Mouse (Mus musculus): ENCODE results near the gene Zscan12. TPM values are rescaled to one million over a fixed set of nuclear protein-coding genes. Genes with fewer than 3 reads are reported as not detected.
"Not testable (repeated sequence)": the region's sequence is repeated elsewhere in the genome, so short reads cannot be mapped to it uniquely, and the experiment has no call there.

Zscan12 gene
- polyA plus RNA-seq, 1 experiment from 2014 or later = 9.9 TPM

GRCm38 (mm10) chr13:21395623-21396022 is 33.0 kb downstream of the Zscan12 start:
- Histone ChIP-seq H3K4me2 (no peak overlapping the region), H3K27ac (ENCODE audit: low read depth, low read length) (no peak overlapping the region), H3K4me1 (ENCODE audit: control insufficient read depth, insufficient read depth, low read length) (no peaks in the 10 kb centered on the region), H3K9me3 (replicated peaks; ENCODE audit: control insufficient read depth, low read length) (no peaks in the 10 kb centered on the region), H3K36me3 (ENCODE audit: control insufficient read depth, insufficient read depth, low read length) (peaks cover 33% of the 10 kb centered on the region), H3K4me3 (ENCODE audit: low read depth, low read length) (no peak overlapping the region), H3K9ac (ENCODE audit: low read depth, low read length) (no peak overlapping the region), H3K27me3 (ENCODE audit: control insufficient read depth, insufficient read depth, low read length) (no peaks in the 10 kb centered on the region)
- ATAC-seq (replicated peaks; ENCODE audit: insufficient number of reproducible peaks, low FRiP score, low TSS enrichment) = no peak
- WGBS (ENCODE audit: insufficient replicate concordance) = 95% methylated on average over 6 of the region's 6 CpGs

DNA sequence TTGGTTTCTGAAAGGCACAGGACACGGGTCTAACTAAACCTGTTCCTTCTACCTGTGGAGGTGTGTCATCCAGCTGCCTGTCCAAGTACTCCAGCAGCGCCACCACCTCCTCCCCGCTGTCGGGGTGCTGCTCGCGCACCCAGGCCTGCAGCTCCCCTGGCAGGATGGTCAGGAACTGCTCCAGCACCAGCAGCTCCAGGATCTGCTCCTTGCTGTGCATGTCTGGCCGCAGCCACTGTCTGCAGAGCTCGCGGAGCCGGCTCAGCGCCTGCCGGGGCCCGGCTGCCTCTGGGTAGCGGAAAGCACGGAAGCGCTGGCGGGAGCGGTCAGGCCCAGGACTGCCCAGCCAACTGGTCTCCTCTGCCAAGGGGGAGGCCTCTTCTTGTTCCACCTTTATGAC is 33.4 kb downstream of the Zscan12 start:
- peaks cover 30% of the 10 kb centered on the region for H3K36me3 ChIP-seq (ENCODE audit: control insufficient read depth, insufficient read depth, low read length)
- not testable (repeated sequence) for H3K9me3 ChIP-seq (replicated peaks; ENCODE audit: control insufficient read depth, low read length); H3K27me3 ChIP-seq (ENCODE audit: control insufficient read depth, insufficient read depth, low read length); H3K4me1 ChIP-seq (ENCODE audit: control insufficient read depth, insufficient read depth, low read length); H3K9ac ChIP-seq (ENCODE audit: low read depth, low read length); H3K27ac ChIP-seq (ENCODE audit: low read depth, low read length); H3K4me3 ChIP-seq (ENCODE audit: low read depth, low read length); H3K4me2 ChIP-seq; ATAC-seq (replicated peaks; ENCODE audit: insufficient number of reproducible peaks, low FRiP score, low TSS enrichment)
- WGBS (ENCODE audit: insufficient replicate concordance) = 91% methylated on average over 15 of the region's 18 CpGs

DNA sequence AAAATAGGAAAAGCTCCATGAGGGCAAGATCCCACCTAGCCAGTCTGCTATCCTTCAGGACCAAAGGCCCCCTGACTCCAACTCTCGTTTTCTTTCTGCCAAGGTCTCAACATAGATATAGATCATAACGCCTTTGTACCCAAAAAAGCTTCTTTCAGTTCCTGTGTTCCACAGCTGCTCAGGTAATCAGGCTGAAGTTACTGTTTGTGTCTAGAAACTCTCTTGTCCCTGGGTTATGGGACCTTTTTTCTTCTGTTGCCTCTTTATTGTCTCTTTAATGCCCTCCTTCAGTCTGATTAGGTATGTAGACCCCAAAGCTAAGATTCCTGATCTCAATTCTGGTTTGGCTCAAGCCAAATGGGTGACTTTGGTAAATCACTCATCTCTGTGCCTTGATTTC is 34.9 kb downstream of the Zscan12 start:
- Histone ChIP-seq H3K4me3 (ENCODE audit: low read depth, low read length) (no peak overlapping the region), H3K9ac (ENCODE audit: low read depth, low read length) (no peak overlapping the region), H3K9me3 (replicated peaks; ENCODE audit: control insufficient read depth, low read length) (no peaks in the 10 kb centered on the region), H3K27ac (ENCODE audit: low read depth, low read length) (no peak overlapping the region), H3K4me1 (ENCODE audit: control insufficient read depth, insufficient read depth, low read length) (peaks cover 8% of the 10 kb centered on the region; the same call in 1 of the 2 replicates), H3K27me3 (ENCODE audit: control insufficient read depth, insufficient read depth, low read length) (no peaks in the 10 kb centered on the region), H3K36me3 (ENCODE audit: control insufficient read depth, insufficient read depth, low read length) (peaks cover 20% of the 10 kb centered on the region), H3K4me2 (no peak overlapping the region)
- ATAC-seq (replicated peaks; ENCODE audit: insufficient number of reproducible peaks, low FRiP score, low TSS enrichment) = no peak
- WGBS (ENCODE audit: insufficient replicate concordance) = 84% methylated on average over 2 of the region's 2 CpGs

- Histone ChIP-seq H3K4me1 (ENCODE audit: control insufficient read depth, insufficient read depth, low read length) (peaks cover 8% of the 10 kb centered on the region; the same call in 1 of the 2 replicates), H3K4me2 (peak overlapping the region; percentile 71), H3K4me3 (ENCODE audit: low read depth, low read length) (peak overlapping the region; percentile 86), H3K27me3 (ENCODE audit: control insufficient read depth, insufficient read depth, low read length) (no peaks in the 10 kb centered on the region), H3K9me3 (replicated peaks; ENCODE audit: control insufficient read depth, low read length) (no peaks in the 10 kb centered on the region), H3K36me3 (ENCODE audit: control insufficient read depth, insufficient read depth, low read length) (no peaks in the 10 kb centered on the region; the same call in 1 of the 2 replicates), H3K27ac (ENCODE audit: low read depth, low read length) (no peak overlapping the region), H3K9ac (ENCODE audit: low read depth, low read length) (peak overlapping the region; percentile 95)
- WGBS (ENCODE audit: insufficient replicate concordance) = 75% methylated on average over 3 of the region's 3 CpGs
- ATAC-seq (replicated peaks; ENCODE audit: insufficient number of reproducible peaks, low FRiP score, low TSS enrichment) = no peak
Measured at GRCm38 (mm10) chr13:21401166-21401565, 38.5 kb downstream of the Zscan12 start.

DNA sequence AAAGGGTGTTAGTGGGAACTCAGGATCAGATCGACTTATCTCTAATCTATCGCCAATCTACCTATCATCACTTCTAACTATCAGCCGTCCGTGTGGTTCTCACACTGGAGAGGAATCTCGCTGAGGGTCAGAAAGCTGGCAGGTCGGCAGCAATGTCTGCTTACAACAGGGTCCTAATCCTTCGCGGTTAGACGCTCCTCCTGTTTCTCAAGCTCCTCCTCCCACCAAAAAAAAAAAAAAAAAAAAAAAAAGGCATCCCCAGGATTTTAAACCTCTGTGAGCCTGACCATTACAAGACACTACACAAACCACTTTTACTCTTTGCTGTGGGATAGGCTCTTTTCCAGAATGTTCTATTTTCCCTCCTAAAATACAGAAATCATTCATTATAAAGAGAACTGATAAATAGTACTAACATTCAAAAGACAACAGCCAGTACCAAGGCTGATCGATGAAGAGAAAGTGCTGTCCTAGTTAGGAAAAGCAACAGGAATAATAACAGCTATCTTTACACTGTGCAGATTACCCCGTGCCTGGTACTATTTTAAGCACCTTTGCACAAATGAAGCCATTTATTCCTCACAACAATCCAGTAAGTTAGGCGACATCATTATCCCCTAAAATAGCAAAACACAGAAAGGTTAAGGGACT is 39.1 kb downstream of the Zscan12 start:
- ATAC-seq (replicated peaks; ENCODE audit: insufficient number of reproducible peaks, low FRiP score, low TSS enrichment) = 0 out of 2 replicates have a peak, but pooled peaks have one; percentile 53
- Histone ChIP-seq H3K36me3 (ENCODE audit: control insufficient read depth, insufficient read depth, low read length) (no peaks in the 10 kb centered on the region; the same call in 1 of the 2 replicates), H3K4me1 (ENCODE audit: control insufficient read depth, insufficient read depth, low read length) (peaks cover 8% of the 10 kb centered on the region; the same call in 1 of the 2 replicates), H3K27me3 (ENCODE audit: control insufficient read depth, insufficient read depth, low read length) (no peaks in the 10 kb centered on the region), H3K4me3 (ENCODE audit: low read depth, low read length) (peak overlapping the region; percentile 86), H3K9ac (ENCODE audit: low read depth, low read length) (peak overlapping the region; percentile 95), H3K9me3 (replicated peaks; ENCODE audit: control insufficient read depth, low read length) (no peaks in the 10 kb centered on the region), H3K4me2 (peak overlapping the region; percentile 71), H3K27ac (ENCODE audit: low read depth, low read length) (peak overlapping the region; percentile 89)
- WGBS (ENCODE audit: insufficient replicate concordance) = 6% methylated on average over 12 of the region's 12 CpGs

DNA sequence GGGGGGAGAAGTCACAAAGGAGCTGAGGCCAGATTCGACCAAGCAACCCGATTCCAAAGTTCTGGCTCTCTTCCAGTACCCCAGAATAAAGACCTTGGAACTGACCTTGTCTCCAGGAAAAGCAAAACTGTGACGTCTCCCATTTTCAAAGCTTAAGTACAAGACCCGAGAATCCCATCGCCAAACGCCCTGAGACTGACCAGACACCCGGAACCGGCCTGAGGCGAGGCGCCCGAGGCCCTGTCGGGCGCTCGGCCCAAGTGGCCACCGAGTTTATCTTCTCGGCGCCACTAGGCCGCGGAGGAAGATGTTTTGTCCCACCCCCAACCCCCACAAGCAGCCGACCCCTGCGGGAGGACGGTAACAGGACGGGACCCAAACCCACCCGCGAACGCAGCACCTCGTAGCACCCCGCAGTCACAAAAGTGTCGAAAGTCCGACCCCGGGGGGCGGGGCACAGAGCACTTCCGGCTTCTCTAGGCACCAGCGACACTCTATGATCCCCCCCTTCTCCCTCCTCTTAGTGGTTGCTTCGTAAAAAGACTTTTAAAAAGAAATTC is 39.7 kb downstream of the Zscan12 start, which contains the start of gene Zkscan3:
Gene Zkscan3 (minus strand): TSS at position 469 of the 560 bp plus-strand sequence.
- Histone ChIP-seq H3K4me2 (peak within 1 kb of the TSS; percentile 71), H3K9ac (ENCODE audit: low read depth, low read length) (peak within 1 kb of the TSS; percentile 95), H3K27me3 (ENCODE audit: control insufficient read depth, insufficient read depth, low read length) (no peaks in the 10 kb centered on the region), H3K27ac (ENCODE audit: low read depth, low read length) (peak within 1 kb of the TSS; percentile 89), H3K9me3 (replicated peaks; ENCODE audit: control insufficient read depth, low read length) (no peaks in the 10 kb centered on the region), H3K36me3 (ENCODE audit: control insufficient read depth, insufficient read depth, low read length) (no peaks in the 10 kb centered on the region), H3K4me3 (ENCODE audit: low read depth, low read length) (peak within 1 kb of the TSS; percentile 86), H3K4me1 (ENCODE audit: control insufficient read depth, insufficient read depth, low read length) (peaks cover 8% of the 10 kb centered on the region; the same call in 1 of the 2 replicates)
- ATAC-seq (replicated peaks; ENCODE audit: insufficient number of reproducible peaks, low FRiP score, low TSS enrichment) = peak; percentile 86
- under 1% methylated on average over 35 of the region's 35 CpGs for WGBS (ENCODE audit: insufficient replicate concordance)

- Histone ChIP-seq H3K27ac (ENCODE audit: low read depth, low read length) (peak overlapping the region; percentile 89; the same call in 1 of the 2 replicates), H3K27me3 (ENCODE audit: control insufficient read depth, insufficient read depth, low read length) (no peaks in the 10 kb centered on the region), H3K9me3 (replicated peaks; ENCODE audit: control insufficient read depth, low read length) (no peaks in the 10 kb centered on the region), H3K4me3 (ENCODE audit: low read depth, low read length) (peak overlapping the region; percentile 86), H3K36me3 (ENCODE audit: control insufficient read depth, insufficient read depth, low read length) (no peaks in the 10 kb centered on the region), H3K9ac (ENCODE audit: low read depth, low read length) (peak overlapping the region; percentile 95), H3K4me1 (ENCODE audit: control insufficient read depth, insufficient read depth, low read length) (peaks cover 8% of the 10 kb centered on the region; the same call in 1 of the 2 replicates), H3K4me2 (peak overlapping the region; percentile 71)
- ATAC-seq (replicated peaks; ENCODE audit: insufficient number of reproducible peaks, low FRiP score, low TSS enrichment) = no peak
- 0% methylated on average over 2 of the region's 2 CpGs for WGBS (ENCODE audit: insufficient replicate concordance)
Measured at GRCm38 (mm10) chr13:21402848-21403247, 40.2 kb downstream of the Zscan12 start.

DNA sequence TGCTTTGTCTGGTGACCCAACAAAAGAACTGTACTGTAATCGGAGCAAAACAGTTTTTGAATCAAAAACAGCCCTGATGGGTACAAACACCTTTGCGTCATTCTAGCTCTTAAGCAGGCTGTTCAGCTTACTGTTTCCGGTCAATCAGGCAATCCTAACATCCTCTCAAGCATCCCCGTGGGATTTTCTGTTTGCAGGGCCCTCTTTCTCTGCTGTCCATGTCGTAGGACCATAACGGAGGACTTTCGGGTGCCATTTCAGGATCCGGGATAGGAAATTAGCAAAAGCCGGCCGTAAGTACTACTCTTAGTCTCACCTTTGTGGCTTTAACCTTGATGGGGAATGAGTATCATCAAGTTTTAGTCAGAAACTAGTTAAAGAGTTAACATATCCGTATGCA is 44.7 kb downstream of the Zscan12 start:
- Histone ChIP-seq H3K4me3 (ENCODE audit: low read depth, low read length) (no peak overlapping the region), H3K36me3 (ENCODE audit: control insufficient read depth, insufficient read depth, low read length) (no peaks in the 10 kb centered on the region), H3K27ac (ENCODE audit: low read depth, low read length) (no peak overlapping the region), H3K9me3 (replicated peaks; ENCODE audit: control insufficient read depth, low read length) (no peaks in the 10 kb centered on the region), H3K9ac (ENCODE audit: low read depth, low read length) (no peak overlapping the region; the same call in 1 of the 2 replicates), H3K4me1 (ENCODE audit: control insufficient read depth, insufficient read depth, low read length) (no peaks in the 10 kb centered on the region), H3K27me3 (ENCODE audit: control insufficient read depth, insufficient read depth, low read length) (no peaks in the 10 kb centered on the region), H3K4me2 (peak overlapping the region; percentile 74; the same call in 1 of the 2 replicates)
- WGBS (ENCODE audit: insufficient replicate concordance) = 80% methylated on average over 11 of the region's 11 CpGs
- ATAC-seq (replicated peaks; ENCODE audit: insufficient number of reproducible peaks, low FRiP score, low TSS enrichment) = no peak

All from heart, embryonic 11.5 days (tissue).